Mouse (Mus musculus) kidney, adult 2 months (tissue): ENCODE data around the gene Zic4.

Source experiments
- CTCF ChIP-seq: fragments of 200-500 bp; conservative IDR thresholded peaks from 2 replicates; pipeline ENCODE4 v1.5.1; 2011; ENCODE audit warnings: low read depth, mild to moderate bottlenecking, control low read depth, low read length, moderate library complexity, mixed read lengths; ENCODE audit not compliant: insufficient read depth, insufficient read length
- POLR2A ChIP-seq: fragments of 200-500 bp; IDR thresholded peaks from one replicate; pipeline ENCODE4 v1.6.1; 2011; ENCODE audit warnings: low read depth, low read length, control low read depth

- TF ChIP-seq CTCF (no peak), POLR2A (no peak)
Measured at GRCm38 (mm10) chr9:91378411-91379299, 16.4 kb downstream of the Zic4 start.
